Mouse (Mus musculus) liver, embryonic 15.5 days (tissue): ENCODE data around the gene Tmem214. TPM values are rescaled to one million over a fixed set of nuclear protein-coding genes. Genes with fewer than 3 reads are reported as not detected.

Source experiments
- ATAC-seq: fragments of 200-750 bp; cut with Nextera tagmentation; 2 replicates; pipeline ENCODE4 v1.8.0; 2017; ENCODE audit warnings: moderate number of reproducible peaks, mild to moderate bottlenecking, moderate library complexity; ENCODE audit not compliant: insufficient read depth
- H3K27ac ChIP-seq: fragments of 300-500 bp; sonication (generic); replicated peaks from 2 replicates; pipeline ENCODE4 v1.5.1; 2015; ENCODE audit warnings: mild to moderate bottlenecking, inconsistent platforms
- H3K27me3 ChIP-seq: fragments of 300-500 bp; sonication (generic); 2 replicates; pipeline ENCODE4 v1.6.1; 2015; ENCODE audit warnings: mild to moderate bottlenecking, inconsistent platforms
- H3K36me3 ChIP-seq: fragments of 300-500 bp; sonication (generic); replicated peaks from 2 replicates; pipeline ENCODE4 v1.6.1; 2015; ENCODE audit warnings: moderate library complexity, mild to moderate bottlenecking, inconsistent platforms
- H3K4me1 ChIP-seq: fragments of 300-500 bp; sonication (generic); replicated peaks from 2 replicates; pipeline ENCODE4 v1.6.1; 2015; ENCODE audit warnings: inconsistent platforms
- H3K4me2 ChIP-seq: fragments of 300-500 bp; sonication (generic); 2 replicates; pipeline ENCODE4 v1.6.1; 2015; ENCODE audit warnings: moderate library complexity, mild to moderate bottlenecking, inconsistent platforms
- H3K4me3 ChIP-seq: fragments of 300-500 bp; sonication (generic); replicated peaks from 2 replicates; pipeline ENCODE4 v1.5.1; 2015; ENCODE audit warnings: mild to moderate bottlenecking, inconsistent platforms
- H3K9ac ChIP-seq: fragments of 300-500 bp; sonication (generic); 2 replicates; pipeline ENCODE4 v1.6.1; 2015; ENCODE audit warnings: moderate library complexity, mild to moderate bottlenecking, inconsistent platforms
- H3K9me3 ChIP-seq: fragments of 300-500 bp; sonication (generic); replicated peaks from 2 replicates; pipeline ENCODE4 v1.6.1; 2016; ENCODE audit warnings: inconsistent platforms
- WGBS: fragments of 180-500 bp; shearing (Covaris S2); methylation state at CpG from one replicate; pipeline ENCODE4 v1.1.7; 2015; ENCODE audit warnings: mixed read lengths; ENCODE audit not compliant: insufficient replicate concordance; 5-methylcytosine and 5-hydroxymethylcytosine counted together
- polyA plus RNA-seq: library from polyadenylated mRNA; unstranded; fragments of >200 nt; fragmentation: Nextera tagmentation; extraction: Ambion mirVana; gene quantifications from 2 replicates; pipeline ENCODE4 v1.2.1, GENCODE M21; 2015

Gene Tmem214
- polyA plus RNA-seq, 1 experiment from 2014 or later = 42.8 TPM

- Histone ChIP-seq H3K36me3 (peaks cover 38% of the 10 kb centered on the region), H3K9me3 (no peaks in the 10 kb centered on the region), H3K4me2 (peak within 1 kb of the TSS; percentile 97), H3K9ac (peak within 1 kb of the TSS; percentile 79), H3K27ac (peak within 1 kb of the TSS; percentile 93), H3K4me1 (peaks cover 73% of the 10 kb centered on the region), H3K4me3 (peak within 1 kb of the TSS; percentile 81), H3K27me3 (no peaks in the 10 kb centered on the region)
- under 1% methylated on average over 58 of the region's 58 CpGs for WGBS
- peak; percentile 95 for ATAC-seq
Observed at GRCm38 (mm10) chr5:30907413-30908059, 39.7 kb downstream of the Tmem214 start, which contains the start of gene Ost4. Gene Ost4, minus strand, starts transcription at chr5:30907788.

- 47% methylated on average over 13 of the region's 13 CpGs for WGBS
- H3K27ac ChIP-seq = peak overlapping the region; percentile 93
- H3K9ac ChIP-seq = peak overlapping the region; percentile 79
- no peaks in the 10 kb centered on the region for H3K9me3 ChIP-seq
- peak overlapping the region; percentile 97 for H3K4me2 ChIP-seq
- H3K36me3 ChIP-seq = peaks cover 27% of the 10 kb centered on the region
- no peaks in the 10 kb centered on the region for H3K27me3 ChIP-seq
- ATAC-seq = no peak
- H3K4me3 ChIP-seq = peak overlapping the region; percentile 81
- peaks cover 82% of the 10 kb centered on the region for H3K4me1 ChIP-seq
Observed at GRCm38 (mm10) chr5:30908426-30909299, 40.9 kb downstream of the Tmem214 start.

- Histone ChIP-seq H3K27ac (peak overlapping the region; percentile 93), H3K4me1 (peaks cover 84% of the 10 kb centered on the region), H3K9me3 (no peaks in the 10 kb centered on the region), H3K9ac (no peak overlapping the region), H3K4me2 (peak overlapping the region; percentile 97; the same call in 1 of the 2 replicates), H3K27me3 (no peaks in the 10 kb centered on the region), H3K36me3 (peaks cover 20% of the 10 kb centered on the region), H3K4me3 (no peak overlapping the region)
- WGBS = 31% methylated on average over 7 of the region's 7 CpGs
- ATAC-seq = no peak
Observed at GRCm38 (mm10) chr5:30909300-30909659, 41.5 kb downstream of the Tmem214 start.

GRCm38 (mm10) chr5:30909863-30910262 is 42.1 kb downstream of the Tmem214 start:
- H3K36me3 ChIP-seq = peaks cover 15% of the 10 kb centered on the region
- no peak overlapping the region for H3K4me3 ChIP-seq
- peaks cover 84% of the 10 kb centered on the region for H3K4me1 ChIP-seq
- 72% methylated on average over 7 of the region's 7 CpGs for WGBS
- H3K27ac ChIP-seq = peak overlapping the region; percentile 93
- no peaks in the 10 kb centered on the region for H3K9me3 ChIP-seq
- ATAC-seq = no peak
- no peaks in the 10 kb centered on the region for H3K27me3 ChIP-seq
- no peak overlapping the region for H3K9ac ChIP-seq
- no peak overlapping the region; the same call in 1 of the 2 replicates for H3K4me2 ChIP-seq

- Histone ChIP-seq H3K36me3 (peaks cover 8% of the 10 kb centered on the region), H3K27ac (peak overlapping the region; percentile 51), H3K27me3 (no peaks in the 10 kb centered on the region), H3K9me3 (no peaks in the 10 kb centered on the region), H3K4me1 (peaks cover 84% of the 10 kb centered on the region), H3K4me3 (no peak overlapping the region), H3K4me2 (no peak overlapping the region), H3K9ac (no peak overlapping the region)
- ATAC-seq = no peak
Observed at GRCm38 (mm10) chr5:30910481-30910880, 42.7 kb downstream of the Tmem214 start.

GRCm38 (mm10) chr5:30912156-30912555 is 44.3 kb downstream of the Tmem214 start:
- WGBS = 45% methylated on average over 5 of the region's 5 CpGs
- H3K4me3 ChIP-seq = no peak overlapping the region
- peaks cover 88% of the 10 kb centered on the region for H3K4me1 ChIP-seq
- H3K4me2 ChIP-seq = no peak overlapping the region
- no peaks in the 10 kb centered on the region for H3K27me3 ChIP-seq
- no peaks in the 10 kb centered on the region for H3K9me3 ChIP-seq
- peaks cover 5% of the 10 kb centered on the region; the same call in 1 of the 2 replicates for H3K36me3 ChIP-seq
- H3K9ac ChIP-seq = no peak overlapping the region
- peak overlapping the region; percentile 77 for H3K27ac ChIP-seq
- no peak for ATAC-seq

GRCm38 (mm10) chr5:30913060-30913841 is 45.4 kb downstream of the Tmem214 start, which contains the start of gene Emilin1:
Gene Emilin1, plus strand, starts transcription at chr5:30913402.
- Histone ChIP-seq H3K27ac (peak within 1 kb of the TSS; percentile 77), H3K4me2 (peak within 1 kb of the TSS; percentile 65), H3K9ac (peak within 1 kb of the TSS; percentile 31), H3K27me3 (no peaks in the 10 kb centered on the region), H3K9me3 (no peaks in the 10 kb centered on the region), H3K4me1 (peaks cover 90% of the 10 kb centered on the region), H3K4me3 (peak within 1 kb of the TSS; percentile 45), H3K36me3 (peaks cover 15% of the 10 kb centered on the region)
- WGBS = 25% methylated on average over 13 of the region's 13 CpGs
- peak; percentile 41 for ATAC-seq

- Histone ChIP-seq H3K4me3 (peak overlapping the region; percentile 45), H3K4me2 (peak overlapping the region; percentile 65), H3K4me1 (peaks cover 89% of the 10 kb centered on the region), H3K36me3 (peaks cover 24% of the 10 kb centered on the region), H3K27ac (peak overlapping the region; percentile 77), H3K27me3 (no peaks in the 10 kb centered on the region), H3K9ac (peak overlapping the region; percentile 31), H3K9me3 (no peaks in the 10 kb centered on the region)
- no peak for ATAC-seq
- WGBS = 29% methylated on average over 7 of the region's 7 CpGs
Observed at GRCm38 (mm10) chr5:30914101-30914635, 46.4 kb downstream of the Tmem214 start.

GRCm38 (mm10) chr5:30914849-30915248 is 47.0 kb downstream of the Tmem214 start:
- Histone ChIP-seq H3K36me3 (peaks cover 28% of the 10 kb centered on the region), H3K27me3 (no peaks in the 10 kb centered on the region), H3K4me3 (peak overlapping the region; percentile 45), H3K4me1 (peaks cover 84% of the 10 kb centered on the region), H3K9ac (peak overlapping the region; percentile 31), H3K9me3 (no peaks in the 10 kb centered on the region), H3K4me2 (peak overlapping the region; percentile 65), H3K27ac (peak overlapping the region; percentile 77)
- whole genome bisulfite sequencing = 26% methylated on average over 6 of the region's 6 CpGs
- ATAC-seq = no peak

GRCm38 (mm10) chr5:30915456-30915855 is 47.6 kb downstream of the Tmem214 start:
- peak overlapping the region; percentile 45 for H3K4me3 ChIP-seq
- peak overlapping the region; percentile 77 for H3K27ac ChIP-seq
- H3K4me1 ChIP-seq = peaks cover 81% of the 10 kb centered on the region
- WGBS = 21% methylated on average over 9 of the region's 9 CpGs
- peak overlapping the region; percentile 65 for H3K4me2 ChIP-seq
- no peaks in the 10 kb centered on the region for H3K9me3 ChIP-seq
- peak overlapping the region; percentile 52 for H3K9ac ChIP-seq
- ATAC-seq = no peak; the same call in 1 of the 2 replicates
- peaks cover 29% of the 10 kb centered on the region for H3K36me3 ChIP-seq
- H3K27me3 ChIP-seq = no peaks in the 10 kb centered on the region
